ENCODE assay signal across 8 mouse cellular contexts in genomic region chr10:80432936-80433512, GRCm38 (mm10). TPM values are rescaled to one million over a fixed set of nuclear protein-coding genes. Genes with fewer than 3 reads are reported as not detected.
DNase-seq lines count a peak whose midpoint lies in the region; ATAC-seq and TF ChIP-seq lines count a peak whose summit lies in the region.

No protein-coding gene starts in this region.

- H3K27me3 ChIP-seq in lung, embryonic 14.5 days (ENCODE audit: insufficient read depth, low read length): no peaks in the 10 kb centered on the region
- H3K27me3 ChIP-seq in limb, embryonic 10.5 days (ENCODE audit: low read depth, poor library complexity, severe bottlenecking): peaks cover 6% of the 10 kb centered on the region
- no peaks in the 10 kb centered on the region for H3K27me3 ChIP-seq in midbrain, embryonic 16.5 days (ENCODE audit: control insufficient read depth, insufficient read depth, low read depth, low read length)

- no peak for TF ChIP-seq CTCF in lung, embryonic 14.5 days (IDR thresholded peaks at IDR 0.05; ENCODE audit: low read depth)

- H3K4me2 ChIP-seq in lung, embryonic 14.5 days: peak overlapping the region; percentile 97
- peak overlapping the region; percentile 72 for H3K4me2 ChIP-seq in midbrain, embryonic 16.5 days (ENCODE audit: low read length)

- peak overlapping the region; percentile 100 for H3K4me3 ChIP-seq in lung, embryonic 14.5 days (ENCODE audit: low read depth, low read length)
- H3K4me3 ChIP-seq in limb, embryonic 10.5 days: peak overlapping the region; percentile 99
- peak overlapping the region; percentile 90 for H3K4me3 ChIP-seq in midbrain, embryonic 16.5 days (ENCODE audit: low read depth, low read length)

- peak overlapping the region; percentile 98 for H3K9ac ChIP-seq in lung, embryonic 14.5 days
- peak overlapping the region; percentile 95 for H3K9ac ChIP-seq in midbrain, embryonic 16.5 days (ENCODE audit: low read depth, low read length)

- H3K27ac ChIP-seq in lung, embryonic 14.5 days (ENCODE audit: low read depth): peak overlapping the region; percentile 93
- H3K27ac ChIP-seq in limb, embryonic 10.5 days: peak overlapping the region; percentile 98
- H3K27ac ChIP-seq in midbrain, embryonic 16.5 days (ENCODE audit: low read length): peak overlapping the region; percentile 93

- H3K36me3 ChIP-seq in lung, embryonic 14.5 days (ENCODE audit: insufficient read depth): peaks cover 33% of the 10 kb centered on the region
- H3K36me3 ChIP-seq in limb, embryonic 10.5 days: peaks cover 38% of the 10 kb centered on the region
- peaks cover 10% of the 10 kb centered on the region; the same call in 1 of the 2 replicates for H3K36me3 ChIP-seq in midbrain, embryonic 16.5 days (ENCODE audit: control insufficient read depth, insufficient read depth, low read length)

- intact Hi-C loops in heart, postnatal 14 days (cut with DNase I): loop anchor here (10.0 kb wide), 1 partner anchor 262 kb away; no protein-coding TSS in a partner anchor

- H3K4me1 ChIP-seq in lung, embryonic 14.5 days (ENCODE audit: insufficient read depth): peaks cover 10% of the 10 kb centered on the region; the same call in 1 of the 2 replicates
- peaks cover 37% of the 10 kb centered on the region for H3K4me1 ChIP-seq in limb, embryonic 10.5 days
- peaks cover 23% of the 10 kb centered on the region for H3K4me1 ChIP-seq in midbrain, embryonic 16.5 days (ENCODE audit: control insufficient read depth, insufficient read depth, low read length)

- peak; percentile 76 for DNase-seq in lung, embryonic 14.5 days
- no peak for DNase-seq in lung, postnatal 36 days
- DNase-seq in embryo, embryonic 10.5 days (ENCODE audit: low spot score): peak; percentile 78
- peak; percentile 42 to 57 for DNase-seq in heart, postnatal 14 days
- peak; percentile 80 for DNase-seq in limb, embryonic 10.5 days (ENCODE audit: low spot score)
- peak; percentile 59 to 77 for DNase-seq in thymus, postnatal 36 days
- DNase-seq in layer of hippocampus, adult 18-20 months (ENCODE audit: low spot score in 2 of 2): no peak

- no peaks in the 10 kb centered on the region for H3K9me3 ChIP-seq in lung, embryonic 14.5 days (ENCODE audit: low read depth, low read length)
- H3K9me3 ChIP-seq in limb, embryonic 10.5 days (replicated peaks): no peaks in the 10 kb centered on the region
- no peaks in the 10 kb centered on the region for H3K9me3 ChIP-seq in midbrain, embryonic 16.5 days (replicated peaks; ENCODE audit: control insufficient read depth, low read length, poor library complexity, severe bottlenecking)

- ATAC-seq in lung, embryonic 14.5 days (ENCODE audit: insufficient read depth): peak; percentile 36; the same call in 1 of the 2 replicates
- 0 out of 2 replicates have a peak, but pooled peaks have one; percentile 22 for ATAC-seq in midbrain, embryonic 16.5 days

- WGBS in lung, embryonic 14.5 days: under 1% methylated on average over 59 of the region's 60 CpGs
- under 1% methylated on average over 57 of the region's 60 CpGs for WGBS in limb, embryonic 10.5 days
- WGBS in midbrain, embryonic 16.5 days: under 1% methylated on average over 54 of the region's 60 CpGs

RNA-seq across cellular contexts. Expression of gene Tcf3, which starts 0.4 kb away (rescaled TPM):
- polyA plus RNA-seq in lung, embryonic 14.5 days (2014; fragmentation: Nextera tagmentation; extraction: Ambion mirVana): 148 and 175 TPM in 2 replicates
- total RNA-seq in heart, postnatal 14 days (2021): 10 to 100 TPM; 31.7 to 32.5 TPM
- polyA plus RNA-seq in limb, embryonic 10.5 days (2016; fragmentation: Nextera tagmentation; extraction: Ambion mirVana): 260 and 283 TPM in 2 replicates
- polyA plus RNA-seq in midbrain, embryonic 16.5 days (2015; fragmentation: Nextera tagmentation; extraction: Ambion mirVana): 30.2 and 35.2 TPM in 2 replicates
- total RNA-seq in layer of hippocampus, adult 18-20 months (2021): 10 to 100 TPM; 27.1 to 27.3 TPM

RNA-seq across cellular contexts. Expression of gene Uqcr11, which starts 26.4 kb away (rescaled TPM):
- polyA plus RNA-seq in lung, embryonic 14.5 days (2014; fragmentation: Nextera tagmentation; extraction: Ambion mirVana): 663 and 669 TPM in 2 replicates
- total RNA-seq in heart, postnatal 14 days (2021): 1,000 to 10,000 TPM; 1,852 to 1,908 TPM
- 651 and 677 TPM in 2 replicates for polyA plus RNA-seq in limb, embryonic 10.5 days (2016; fragmentation: Nextera tagmentation; extraction: Ambion mirVana)
- 455 and 532 TPM in 2 replicates for polyA plus RNA-seq in midbrain, embryonic 16.5 days (2015; fragmentation: Nextera tagmentation; extraction: Ambion mirVana)
- total RNA-seq in layer of hippocampus, adult 18-20 months (2021): 100 to 1,000 TPM; 410 to 413 TPM

RNA-seq across cellular contexts. Expression of gene Mbd3, which starts 33.7 kb away (rescaled TPM):
- polyA plus RNA-seq in lung, embryonic 14.5 days (2014; fragmentation: Nextera tagmentation; extraction: Ambion mirVana): 224 and 268 TPM in 2 replicates
- 10 to 100 TPM; 78.6 to 84.0 TPM for total RNA-seq in heart, postnatal 14 days (2021)
- polyA plus RNA-seq in limb, embryonic 10.5 days (2016; fragmentation: Nextera tagmentation; extraction: Ambion mirVana): 453 and 469 TPM in 2 replicates
- polyA plus RNA-seq in midbrain, embryonic 16.5 days (2015; fragmentation: Nextera tagmentation; extraction: Ambion mirVana): 174 and 188 TPM in 2 replicates
- 100 to 1,000 TPM; 159 to 162 TPM for total RNA-seq in layer of hippocampus, adult 18-20 months (2021)

RNA-seq across cellular contexts. Expression of gene Mex3d, which starts 45.6 kb away (rescaled TPM):
- 7.4 and 8.6 TPM in 2 replicates for polyA plus RNA-seq in lung, embryonic 14.5 days (2014; fragmentation: Nextera tagmentation; extraction: Ambion mirVana)
- total RNA-seq in heart, postnatal 14 days (2021): 10 to 100 TPM; 11.8 to 12.2 TPM
- polyA plus RNA-seq in limb, embryonic 10.5 days (2016; fragmentation: Nextera tagmentation; extraction: Ambion mirVana): 7.2 and 7.5 TPM in 2 replicates
- 13.6 and 15.0 TPM in 2 replicates for polyA plus RNA-seq in midbrain, embryonic 16.5 days (2015; fragmentation: Nextera tagmentation; extraction: Ambion mirVana)
- total RNA-seq in layer of hippocampus, adult 18-20 months (2021): 10 to 100 TPM; 17.9 to 19.1 TPM

Comparison
In these comparisons a context has a peak if more than half of its experiments do, and no peak if none do; other contexts are left out.
1. DNase-seq: peak in lung, embryonic 14.5 days (single experiment), embryo, embryonic 10.5 days (single experiment), heart, postnatal 14 days (2 of 2), limb, embryonic 10.5 days (single experiment) and thymus, postnatal 36 days (2 of 2); none in lung, postnatal 36 days (single experiment) and layer of hippocampus, adult 18-20 months (0 of 2).
2. Peak in every context shown above with its lines, with median percentiles within 50 percentile points of each other: H3K27ac ChIP-seq and H3K4me3 ChIP-seq.